Mouse (Mus musculus) hindbrain, embryonic 10.5 days (tissue): Measurements from ENCODE around the gene Glipr2. TPM values are rescaled to one million over a fixed set of nuclear protein-coding genes. Genes with fewer than 3 reads are reported as not detected.

Experiments
- DNase-seq: peaks from one replicate; pipeline ENCODE4 v3.0.0-alpha.2; 2017; ENCODE audit warnings: low spot score
- H3K27ac ChIP-seq: fragments of 300-500 bp; sonication (generic); 2 replicates; pipeline ENCODE4 v1.5.1; 2016; ENCODE audit warnings: mild to moderate bottlenecking, moderate library complexity
- H3K27me3 ChIP-seq: fragments of 300-500 bp; sonication (generic); 2 replicates; pipeline ENCODE4 v1.6.1; 2016; ENCODE audit warnings: mild to moderate bottlenecking; ENCODE audit not compliant: poor library complexity, insufficient read depth, severe bottlenecking
- H3K36me3 ChIP-seq: fragments of 300-500 bp; sonication (generic); 2 replicates; pipeline ENCODE4 v1.6.1; 2016; ENCODE audit warnings: mild to moderate bottlenecking, moderate library complexity
- H3K4me1 ChIP-seq: fragments of 300-500 bp; sonication (generic); replicated peaks from 2 replicates; pipeline ENCODE4 v1.6.1; 2016; ENCODE audit warnings: mild to moderate bottlenecking
- H3K4me3 ChIP-seq: fragments of 300-500 bp; sonication (generic); 2 replicates; pipeline ENCODE4 v1.5.1; 2016; ENCODE audit warnings: mild to moderate bottlenecking, moderate library complexity
- H3K9me3 ChIP-seq: fragments of 300-500 bp; sonication (generic); 2 replicates; pipeline ENCODE4 v1.6.1; 2016; ENCODE audit warnings: mild to moderate bottlenecking, moderate library complexity
- WGBS: fragments of 180-500 bp; shearing (Covaris S2); methylation state at CpG from one replicate; pipeline ENCODE4 v1.1.7; 2016; 5-methylcytosine and 5-hydroxymethylcytosine counted together
- polyA plus RNA-seq: library from polyadenylated mRNA; unstranded; fragments of >200 nt; fragmentation: Nextera tagmentation; extraction: Ambion mirVana; gene quantifications from 2 replicates; pipeline ENCODE4 v1.2.1, GENCODE M21; 2016

Gene Glipr2
- polyA plus RNA-seq, 1 experiment from 2014 or later, result 84.9 TPM

DNA sequence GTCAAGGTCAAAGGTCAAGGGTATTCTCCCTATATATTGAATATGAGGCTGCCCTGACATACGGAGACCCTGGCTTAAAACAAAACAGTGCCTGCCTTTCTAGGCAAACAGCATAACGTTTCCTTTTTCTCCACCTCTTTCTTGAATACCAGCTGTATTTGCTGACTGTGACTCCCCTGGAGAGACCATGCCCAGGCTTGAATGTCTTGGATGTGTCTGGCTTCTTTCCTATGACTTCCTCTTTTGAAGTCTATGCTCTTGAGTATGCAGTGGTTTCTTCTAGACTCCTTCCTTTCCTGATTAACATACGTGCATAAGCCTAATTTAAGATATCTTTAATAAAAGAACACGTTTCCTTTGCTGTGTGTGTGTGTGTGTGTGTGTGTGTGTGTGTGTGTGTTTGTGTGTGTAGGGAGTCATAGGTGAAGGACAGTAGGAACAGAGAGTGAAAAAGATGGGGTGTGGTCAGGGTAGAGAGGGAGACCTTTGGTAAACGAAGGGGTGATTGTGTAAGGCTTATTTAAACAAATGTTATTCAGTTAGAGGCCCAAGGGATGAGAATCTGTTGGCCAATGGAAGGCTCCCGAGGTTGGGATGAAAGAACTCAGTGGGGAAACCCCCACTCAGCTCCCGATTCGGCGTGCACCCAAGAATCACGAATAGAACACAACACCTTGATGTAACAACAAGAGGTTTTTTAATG is 17.9 kb downstream of the Glipr2 start:
- Histone ChIP-seq H3K27me3 (peaks cover 27% of the 10 kb centered on the region), H3K4me3 (no peak overlapping the region), H3K27ac (no peak overlapping the region), H3K4me1 (peaks cover 50% of the 10 kb centered on the region), H3K36me3 (0 out of 2 replicates have a peak, but pooled peaks cover 3% of the 10 kb centered on the region), H3K9me3 (no peaks in the 10 kb centered on the region)
- WGBS, result 85% methylated on average over 10 of the region's 10 CpGs
- no peak for DNase-seq

DNA sequence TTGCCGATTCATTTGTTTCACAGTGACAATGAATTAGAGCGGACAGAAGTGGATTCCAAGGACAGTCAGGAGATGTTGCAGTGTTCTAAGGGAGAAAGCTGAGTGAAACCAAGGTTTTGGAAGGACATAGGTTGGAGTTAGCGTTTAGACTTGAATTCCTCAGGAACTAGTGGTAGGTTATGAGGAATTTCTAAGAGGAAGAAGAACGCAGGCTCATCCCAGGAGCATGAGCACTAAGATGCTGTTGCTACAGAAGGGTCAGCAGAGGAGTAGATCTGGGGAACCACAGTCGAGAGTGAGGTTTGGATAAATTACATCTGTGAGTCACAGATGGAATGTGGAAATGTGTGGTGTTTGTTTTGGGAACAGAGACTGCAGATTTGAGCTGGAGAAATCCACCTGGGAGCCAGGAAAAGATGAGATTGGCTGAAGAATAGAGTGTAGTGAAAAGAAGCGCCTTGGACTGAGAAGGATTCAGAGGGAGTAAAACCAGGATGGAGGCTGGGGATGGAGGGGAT is 19.1 kb downstream of the Glipr2 start:
- Histone ChIP-seq H3K4me1 (peaks cover 41% of the 10 kb centered on the region), H3K27me3 (peaks cover 29% of the 10 kb centered on the region)
- 88% methylated on average over 6 of the region's 6 CpGs for WGBS

DNA sequence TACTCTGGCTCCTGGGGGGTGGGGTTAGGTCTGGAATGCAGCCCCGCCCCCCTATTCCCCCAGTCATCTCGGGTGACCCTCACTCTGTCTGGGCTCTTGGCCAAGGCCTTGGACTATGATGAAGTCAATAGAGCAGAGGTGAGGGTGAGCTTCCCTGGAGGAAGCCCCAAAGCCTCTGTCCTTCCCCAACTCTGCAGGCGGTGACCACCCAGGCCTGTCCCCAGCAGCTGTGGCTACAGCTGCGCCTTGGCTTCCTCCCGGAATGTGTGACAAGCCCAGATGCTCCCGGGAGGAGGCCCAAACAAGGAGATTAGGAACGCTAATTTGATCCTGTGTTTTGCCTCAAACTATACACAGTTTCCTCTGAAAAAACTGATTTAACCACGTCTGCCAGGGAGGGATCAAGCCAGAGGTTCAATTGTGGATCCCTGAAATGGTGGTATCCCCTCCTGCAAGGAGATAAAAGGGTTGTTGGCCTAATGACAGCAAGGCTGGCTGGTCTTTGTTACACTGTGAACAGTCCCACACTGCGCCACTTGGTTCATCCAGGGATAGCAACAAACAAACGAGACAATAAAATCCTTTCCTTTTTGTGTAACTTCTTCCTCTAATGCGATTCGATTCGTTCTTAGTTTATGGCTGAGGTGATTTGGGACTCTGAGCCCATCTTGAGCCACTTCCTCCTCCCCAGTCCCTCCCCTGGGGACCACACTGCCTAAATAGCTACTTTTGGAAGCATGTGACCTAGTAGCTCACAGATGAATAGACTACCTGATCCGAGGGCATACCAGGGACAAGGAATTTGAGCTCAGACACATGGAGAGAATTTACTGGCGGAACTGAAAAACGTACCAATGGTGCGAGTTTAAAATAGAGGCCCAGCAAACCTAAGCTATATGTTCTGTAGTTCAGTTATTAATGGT is 21.6 kb downstream of the Glipr2 start:
- peaks cover 42% of the 10 kb centered on the region for H3K27me3 ChIP-seq
- 18% methylated on average over 17 of the region's 17 CpGs for WGBS
- H3K36me3 ChIP-seq, result no peaks in the 10 kb centered on the region

More for the DNA sequence above, 19.1 kb downstream of the Glipr2 start:
- no peak overlapping the region for H3K27ac ChIP-seq
- no peaks in the 10 kb centered on the region for H3K36me3 ChIP-seq
- H3K4me3 ChIP-seq, result no peak overlapping the region
- H3K9me3 ChIP-seq, result no peaks in the 10 kb centered on the region
- no peak for DNase-seq

DNA sequence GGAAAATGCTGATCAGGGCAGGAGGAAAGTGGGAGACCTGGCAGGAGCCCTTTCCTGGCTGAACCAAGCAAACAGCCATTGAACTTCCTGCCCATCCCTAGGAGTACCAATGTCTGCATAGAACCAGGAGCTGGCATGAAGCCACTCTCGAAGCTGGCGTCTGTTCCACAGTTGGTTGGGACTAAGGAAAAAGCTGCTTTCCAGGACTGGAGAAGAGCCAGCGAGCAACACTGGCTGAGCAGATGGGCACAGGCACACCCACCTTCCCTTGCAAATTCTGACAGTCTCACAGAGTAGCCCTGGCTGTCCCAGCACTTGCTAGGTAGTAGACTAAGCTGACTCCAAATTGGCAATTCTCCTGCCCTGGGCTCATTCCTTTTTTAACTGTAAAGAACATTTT is 22.5 kb downstream of the Glipr2 start:
- H3K27me3 ChIP-seq, result peaks cover 48% of the 10 kb centered on the region
- no peak for DNase-seq
- no peaks in the 10 kb centered on the region for H3K36me3 ChIP-seq
- no peak overlapping the region for H3K27ac ChIP-seq
- peaks cover 28% of the 10 kb centered on the region for H3K4me1 ChIP-seq
- H3K9me3 ChIP-seq, result no peaks in the 10 kb centered on the region
- 81% methylated on average over 3 of the region's 3 CpGs for WGBS
- H3K4me3 ChIP-seq, result no peak overlapping the region

More for the DNA sequence above, 21.6 kb downstream of the Glipr2 start:
- H3K4me3 ChIP-seq, result no peak overlapping the region
- peak; percentile 48 for DNase-seq
- H3K4me1 ChIP-seq, result peaks cover 29% of the 10 kb centered on the region
- H3K27ac ChIP-seq, result peak overlapping the region; percentile 67
- no peaks in the 10 kb centered on the region for H3K9me3 ChIP-seq

DNA sequence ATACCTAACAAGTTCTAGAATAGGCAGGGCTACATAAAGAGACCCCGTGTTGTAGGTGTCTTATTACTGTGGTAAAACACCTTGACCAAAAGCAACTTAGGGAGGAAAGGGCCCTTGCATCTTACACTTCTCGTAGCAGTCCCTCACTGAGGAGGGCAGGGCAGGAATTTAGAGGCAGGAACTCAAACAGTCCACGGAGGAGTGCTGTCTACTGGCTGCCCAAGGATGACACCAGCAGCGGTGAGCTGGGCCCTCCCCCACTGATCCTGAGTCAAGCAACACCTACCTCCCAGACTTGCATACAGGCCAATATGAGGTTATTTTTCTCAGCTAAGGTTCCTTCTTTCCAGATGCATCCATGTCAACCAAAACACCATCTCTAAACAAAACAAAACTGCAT is 23.0 kb downstream of the Glipr2 start:
- Histone ChIP-seq H3K9me3 (no peaks in the 10 kb centered on the region), H3K27me3 (peaks cover 48% of the 10 kb centered on the region), H3K27ac (no peak overlapping the region), H3K4me1 (peaks cover 28% of the 10 kb centered on the region), H3K4me3 (no peak overlapping the region), H3K36me3 (no peaks in the 10 kb centered on the region)
- 87% methylated on average over 4 of the region's 4 CpGs for WGBS
- no peak for DNase-seq

DNA sequence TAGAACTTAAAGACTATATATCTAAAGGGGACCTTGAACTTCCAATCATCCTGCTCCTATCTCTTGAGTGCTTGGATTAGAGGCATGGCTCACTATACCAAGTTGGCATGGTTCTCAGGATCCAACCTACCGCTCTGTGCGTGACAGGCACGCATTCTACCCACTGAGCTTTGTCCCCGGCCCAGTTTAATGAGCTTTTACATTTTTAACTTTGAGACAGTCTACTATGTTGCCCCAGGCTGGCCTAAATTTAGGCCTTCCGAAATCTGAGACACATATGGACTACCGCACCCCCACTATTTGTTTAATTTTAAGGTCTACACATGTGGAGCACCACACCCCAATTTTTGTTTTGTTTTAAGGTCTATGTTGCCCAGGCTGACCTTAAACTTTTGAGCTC is 23.6 kb downstream of the Glipr2 start:
- no peaks in the 10 kb centered on the region for H3K9me3 ChIP-seq
- WGBS, result 92% methylated on average over 6 of the region's 6 CpGs
- no peaks in the 10 kb centered on the region for H3K36me3 ChIP-seq
- H3K27me3 ChIP-seq, result peaks cover 48% of the 10 kb centered on the region
- H3K4me3 ChIP-seq, result no peak overlapping the region
- H3K27ac ChIP-seq, result no peak overlapping the region
- no peak for DNase-seq
- H3K4me1 ChIP-seq, result peaks cover 28% of the 10 kb centered on the region

DNA sequence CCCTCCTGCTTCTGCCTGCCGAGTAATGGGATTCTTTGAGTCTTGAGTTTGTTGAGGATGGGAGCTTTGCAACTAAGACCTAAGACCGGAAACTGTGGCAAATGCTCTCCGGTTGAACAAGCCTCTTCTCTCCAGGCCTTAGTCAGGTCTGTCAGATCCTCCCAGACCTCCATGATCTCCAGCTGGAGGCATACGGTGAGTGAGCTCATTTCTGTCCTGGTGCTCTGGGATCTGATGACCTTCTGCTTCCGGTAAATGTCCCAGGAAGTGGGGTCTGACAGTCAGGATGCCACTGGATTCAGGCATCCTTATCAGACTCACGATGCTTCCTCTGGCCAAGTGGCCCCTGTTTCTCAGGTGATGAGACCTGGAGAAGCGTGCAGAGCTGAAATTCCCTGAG is 24.1 kb downstream of the Glipr2 start:
- WGBS, result 88% methylated on average over 7 of the region's 7 CpGs
- peaks cover 48% of the 10 kb centered on the region for H3K27me3 ChIP-seq

DNA sequence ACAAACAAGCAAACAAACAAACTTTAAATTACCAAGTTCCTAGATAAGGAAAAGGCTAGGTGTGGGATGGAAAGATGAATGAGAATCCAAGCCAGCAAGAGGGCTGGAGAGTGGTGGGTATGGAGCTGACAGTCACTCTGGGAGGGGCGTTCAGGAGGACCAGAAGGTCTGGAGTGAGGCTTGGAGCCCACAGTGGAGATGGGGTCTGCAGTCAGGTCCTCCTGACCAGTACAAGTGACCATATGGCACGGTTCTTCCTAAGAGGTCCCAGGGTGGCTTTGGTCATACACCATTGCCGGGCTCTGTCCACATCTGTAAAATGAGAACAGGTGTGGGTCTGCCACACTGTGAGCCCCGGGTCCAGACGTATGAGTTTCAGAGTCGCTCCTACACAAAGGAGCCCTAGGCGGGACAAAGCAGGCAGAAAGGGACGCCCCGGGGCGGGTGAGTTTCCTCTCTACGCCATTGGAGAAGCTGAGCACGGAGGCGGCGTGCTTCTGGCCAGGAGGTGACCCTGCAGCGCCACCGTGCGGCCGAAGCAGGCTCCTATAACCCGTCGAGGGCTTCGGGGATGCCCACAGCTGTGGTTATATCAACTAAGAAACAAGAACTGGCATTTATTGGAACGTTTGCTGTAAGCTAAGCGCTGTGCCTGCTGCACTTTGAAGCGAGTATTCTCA is 25.0 kb downstream of the Glipr2 start:
- Histone ChIP-seq H3K36me3 (no peaks in the 10 kb centered on the region), H3K4me1 (peaks cover 27% of the 10 kb centered on the region), H3K4me3 (peak overlapping the region; percentile 51), H3K27me3 (peaks cover 42% of the 10 kb centered on the region), H3K27ac (peak overlapping the region; percentile 92), H3K9me3 (no peaks in the 10 kb centered on the region)
- 4% methylated on average over 24 of the region's 24 CpGs for WGBS
- peak; percentile 95 for DNase-seq

More for the DNA sequence above, 24.1 kb downstream of the Glipr2 start:
- no peak overlapping the region for H3K4me3 ChIP-seq
- H3K4me1 ChIP-seq, result peaks cover 28% of the 10 kb centered on the region
- peak overlapping the region; percentile 92; the same call in 1 of the 2 replicates for H3K27ac ChIP-seq
- H3K9me3 ChIP-seq, result no peaks in the 10 kb centered on the region
- no peak for DNase-seq
- H3K36me3 ChIP-seq, result no peaks in the 10 kb centered on the region

DNA sequence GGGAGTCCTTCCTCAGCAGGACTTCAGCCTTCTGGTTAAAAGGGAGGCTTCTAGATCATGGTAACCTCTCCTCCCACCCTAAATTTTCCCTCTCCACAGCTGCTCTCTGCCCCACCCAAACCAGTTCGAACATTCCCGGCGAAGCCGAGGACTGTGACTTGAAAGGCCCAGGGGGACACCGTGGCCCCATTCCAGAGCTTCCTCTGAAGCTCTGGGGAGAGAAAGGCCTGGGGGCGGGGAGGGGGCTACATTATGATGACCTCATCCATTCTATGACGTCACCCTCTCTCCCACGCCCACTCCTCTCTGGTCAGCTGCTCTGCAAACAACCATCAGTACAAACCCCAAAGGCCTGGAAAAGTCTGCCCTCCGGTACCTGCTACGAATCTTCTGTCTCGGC is 26.0 kb downstream of the Glipr2 start, which contains the start of gene Ccin:
TSS of gene Ccin (plus strand) at position 303 of the 400 bp plus-strand sequence.
- DNase-seq, result no peak
- H3K4me3 ChIP-seq, result peak within 1 kb of the TSS; percentile 51
- no peaks in the 10 kb centered on the region for H3K9me3 ChIP-seq
- H3K4me1 ChIP-seq, result peaks cover 21% of the 10 kb centered on the region
- 80% methylated on average over 11 of the region's 11 CpGs for WGBS
- peak within 1 kb of the TSS; percentile 92 for H3K27ac ChIP-seq
- peaks cover 38% of the 10 kb centered on the region for H3K27me3 ChIP-seq
- H3K36me3 ChIP-seq, result no peaks in the 10 kb centered on the region

DNA sequence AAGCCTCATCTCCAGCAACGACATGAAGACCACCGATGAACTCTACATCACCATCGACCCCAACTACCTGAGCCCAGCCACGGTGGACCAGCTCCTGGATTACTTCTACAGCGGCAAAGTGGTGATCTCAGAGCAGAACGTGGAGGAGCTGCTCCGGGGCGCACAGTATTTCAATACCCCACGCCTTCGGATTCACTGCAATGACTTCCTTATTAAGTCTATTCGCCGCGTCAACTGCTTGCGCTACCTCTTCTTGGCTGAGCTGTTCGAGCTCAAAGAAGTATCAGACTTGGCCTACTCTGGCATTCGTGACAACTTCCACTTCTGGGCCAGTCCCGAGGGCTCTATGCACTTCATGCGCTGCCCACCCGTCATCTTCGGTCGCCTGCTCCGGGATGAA is 26.6 kb downstream of the Glipr2 start:
- Histone ChIP-seq H3K27me3 (peaks cover 38% of the 10 kb centered on the region), H3K27ac (no peak overlapping the region), H3K4me3 (no peak overlapping the region), H3K4me1 (peaks cover 18% of the 10 kb centered on the region), H3K9me3 (no peaks in the 10 kb centered on the region), H3K36me3 (no peaks in the 10 kb centered on the region)
- WGBS, result 91% methylated on average over 22 of the region's 22 CpGs
- DNase-seq, result no peak

DNA sequence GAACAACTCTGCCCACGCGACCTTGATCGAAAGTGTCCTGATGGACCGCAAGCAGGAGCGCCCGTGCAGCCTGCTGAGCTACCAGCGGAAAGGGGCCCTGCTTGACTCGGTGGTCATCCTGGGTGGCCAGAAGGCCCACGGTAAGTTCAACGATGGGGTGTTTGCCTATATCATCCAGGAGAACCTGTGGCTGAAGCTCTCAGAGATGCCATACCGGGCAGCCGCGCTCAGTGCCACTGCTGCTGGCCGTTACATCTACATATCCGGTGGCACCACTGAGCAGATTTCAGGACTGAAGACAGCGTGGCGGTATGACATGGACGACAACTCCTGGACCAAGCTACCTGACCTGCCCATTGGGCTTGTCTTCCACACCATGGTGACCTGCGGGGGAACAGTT is 27.1 kb downstream of the Glipr2 start:
- no peaks in the 10 kb centered on the region for H3K36me3 ChIP-seq
- peaks cover 13% of the 10 kb centered on the region for H3K4me1 ChIP-seq
- WGBS, result 92% methylated on average over 19 of the region's 19 CpGs
- H3K9me3 ChIP-seq, result no peaks in the 10 kb centered on the region
- no peak for DNase-seq
- H3K27me3 ChIP-seq, result peaks cover 37% of the 10 kb centered on the region
- H3K27ac ChIP-seq, result no peak overlapping the region
- no peak overlapping the region for H3K4me3 ChIP-seq

DNA sequence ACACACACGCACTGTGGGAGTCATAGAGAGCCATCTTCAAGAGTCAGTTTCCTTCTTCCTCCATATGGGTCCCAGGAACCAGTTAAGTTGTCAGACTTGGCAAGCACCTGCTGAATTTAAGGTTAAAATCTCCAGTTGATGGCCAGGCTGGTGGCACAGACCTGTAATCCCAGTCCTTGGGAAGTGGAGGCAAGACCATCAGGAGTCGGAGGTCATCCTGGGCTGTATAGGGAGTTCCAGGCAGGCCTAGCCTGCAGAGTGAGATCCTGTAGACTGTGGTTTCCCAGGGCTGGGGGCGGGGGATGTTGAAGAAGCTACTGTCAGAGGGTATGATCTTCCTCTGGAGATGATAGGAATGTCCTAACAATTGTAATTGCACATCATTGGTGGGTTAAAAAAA is 31.8 kb downstream of the Glipr2 start:
- H3K4me1 ChIP-seq, result 0 out of 2 replicates have a peak, but pooled peaks cover 4% of the 10 kb centered on the region
- peaks cover 5% of the 10 kb centered on the region; the same call in 1 of the 2 replicates for H3K27me3 ChIP-seq
- H3K36me3 ChIP-seq, result no peaks in the 10 kb centered on the region
- H3K9me3 ChIP-seq, result no peaks in the 10 kb centered on the region
- H3K4me3 ChIP-seq, result no peak overlapping the region
- 85% methylated on average over 3 of the region's 3 CpGs for WGBS
- DNase-seq, result no peak
- no peak overlapping the region for H3K27ac ChIP-seq
